Mouse (Mus musculus) erythroblast, embryonic 14.5 days (primary cell): ENCODE results near the gene Zfp935. TPM values are rescaled to one million over a fixed set of nuclear protein-coding genes. Genes with fewer than 3 reads are reported as not detected.
"Not testable (repeated sequence)": the region's sequence is repeated elsewhere in the genome, so short reads cannot be mapped to it uniquely, and the experiment has no call there.

Experiments
- H3K27me3 ChIP-seq: 2 replicates; pipeline ENCODE4 v1.6.1; 2012; ENCODE audit warnings: inconsistent platforms; ENCODE audit not compliant: control insufficient read depth
- H3K36me3 ChIP-seq: 2 replicates; pipeline ENCODE4 v1.6.1; 2012; ENCODE audit warnings: mild to moderate bottlenecking, inconsistent platforms; ENCODE audit not compliant: control insufficient read depth
- H3K4me1 ChIP-seq: 2 replicates; pipeline ENCODE4 v1.6.1; 2012; ENCODE audit warnings: inconsistent platforms; ENCODE audit not compliant: control insufficient read depth
- H3K4me3 ChIP-seq: replicated peaks from 2 replicates; pipeline ENCODE3; 2012; ENCODE audit warnings: moderate library complexity, mild to moderate bottlenecking, inconsistent platforms
- H3K9me3 ChIP-seq: 2 replicates; pipeline ENCODE4 v1.6.1; 2012; ENCODE audit warnings: low read length, inconsistent platforms, mixed read lengths; ENCODE audit not compliant: control insufficient read depth
- polyA plus RNA-seq: library from polyadenylated mRNA; stranded (reverse); fragments of >175 nt; gene quantifications from 2 replicates; pipeline ENCODE4 v1.2.3, GENCODE M21; 2012

The Zfp935 gene
- not detected in 2 replicates for polyA plus RNA-seq

- Histone ChIP-seq H3K4me3 (peak within 1 kb of the TSS; percentile 56), H3K9me3 (peaks cover 21% of the 10 kb centered on the region)
- not testable (repeated sequence) for H3K27me3 ChIP-seq, H3K4me1 ChIP-seq, H3K36me3 ChIP-seq
Observed at GRCm38 (mm10) chr13:62558189-62559110, at the start of gene Zfp935. Zfp935 (minus strand) TSS chr13:62558511.

- not testable (repeated sequence) for H3K4me1 ChIP-seq, H3K36me3 ChIP-seq, H3K4me3 ChIP-seq, H3K27me3 ChIP-seq, H3K9me3 ChIP-seq
Observed at GRCm38 (mm10) chr13:62571099-62571498, 12.8 kb upstream of the Zfp935 start, which contains the start of gene Zfp934. Zfp934 (minus strand) TSS chr13:62571199.

GRCm38 (mm10) chr13:62561696-62562095 lies 3.4 kb upstream of the Zfp935 start:
- not testable (repeated sequence) for H3K4me1 ChIP-seq, H3K36me3 ChIP-seq, H3K9me3 ChIP-seq, H3K27me3 ChIP-seq, H3K4me3 ChIP-seq

GRCm38 (mm10) chr13:62530129-62530528 lies 28.2 kb downstream of the Zfp935 start:
- not testable (repeated sequence) for H3K4me3 ChIP-seq, H3K4me1 ChIP-seq, H3K36me3 ChIP-seq, H3K27me3 ChIP-seq
- H3K9me3 ChIP-seq: peaks cover 15% of the 10 kb centered on the region

- not testable (repeated sequence) for H3K4me3 ChIP-seq, H3K9me3 ChIP-seq, H3K27me3 ChIP-seq, H3K4me1 ChIP-seq, H3K36me3 ChIP-seq
Observed at GRCm38 (mm10) chr13:62510641-62511420, 47.5 kb downstream of the Zfp935 start.

GRCm38 (mm10) chr13:62472661-62473060 lies 85.7 kb downstream of the Zfp935 start:
- H3K27me3 ChIP-seq, H3K9me3 ChIP-seq, H3K4me3 ChIP-seq, H3K36me3 ChIP-seq, H3K4me1 ChIP-seq: not testable (repeated sequence)

- H3K4me3 ChIP-seq, H3K27me3 ChIP-seq, H3K36me3 ChIP-seq, H3K9me3 ChIP-seq, H3K4me1 ChIP-seq: not testable (repeated sequence)
Observed at GRCm38 (mm10) chr13:62469947-62470346, 88.4 kb downstream of the Zfp935 start.

- peak within 1 kb of the TSS; percentile 75 for H3K4me3 ChIP-seq
- not testable (repeated sequence) for H3K9me3 ChIP-seq, H3K4me1 ChIP-seq, H3K27me3 ChIP-seq, H3K36me3 ChIP-seq
Observed at GRCm38 (mm10) chr13:62466424-62467334, 91.6 kb downstream of the Zfp935 start, which contains the start of gene Gm49359. Gm49359 (minus strand) TSS chr13:62466832.

Other genes starting within 250 kb of the Zfp935 start
- gene Gm3604, start 175.3 kb downstream of the Zfp935 start, polyA plus RNA-seq: not detected in 2 replicates
- not detected in 2 replicates for gene Gm49359, start 91.7 kb downstream of the Zfp935 start, polyA plus RNA-seq
- gene Zfp934, start 12.7 kb upstream of the Zfp935 start, polyA plus RNA-seq: not detected in 2 replicates
- not detected in 2 replicates for gene 6720489N17Rik, start 65.7 kb upstream of the Zfp935 start, polyA plus RNA-seq
- gene Platr25, start 202.2 kb upstream of the Zfp935 start, polyA plus RNA-seq: 0.06 and 0.07 TPM in 2 replicates
- gene Gm5141, start 227.3 kb upstream of the Zfp935 start, polyA plus RNA-seq: not detected in 2 replicates